Mouse (Mus musculus) brown adipose tissue, adult 24 weeks (tissue): Measurements from ENCODE around the gene Rnf227. TPM values are rescaled to one million over a fixed set of nuclear protein-coding genes. Genes with fewer than 3 reads are reported as not detected.

Experiments
- H3K27ac ChIP-seq: fragments of 200-500 bp; replicated peaks from 2 replicates; pipeline ENCODE4 v1.5.1; 2012; ENCODE audit warnings: low read depth, mild to moderate bottlenecking, low read length
- H3K4me1 ChIP-seq: fragments of 200-500 bp; 2 replicates; pipeline ENCODE4 v1.6.1; 2012; ENCODE audit warnings: low read length, mixed read lengths; ENCODE audit not compliant: control insufficient read depth, insufficient read depth, insufficient read length
- H3K4me3 ChIP-seq: fragments of 200-500 bp; 2 replicates; pipeline ENCODE4 v1.5.1; 2012; ENCODE audit warnings: low read depth, mild to moderate bottlenecking, low read length, moderate library complexity; ENCODE audit not compliant: insufficient read depth
- polyA plus RNA-seq: library from polyadenylated mRNA; stranded (reverse); fragments of >200 nt; gene quantifications from 2 replicates; pipeline ENCODE4 v1.2.4, GENCODE M21; 2012; ENCODE audit not compliant: missing spikeins, insufficient read depth, insufficient read length

The Rnf227 gene
- polyA plus RNA-seq, 1 experiment = 2.8 TPM

DNA sequence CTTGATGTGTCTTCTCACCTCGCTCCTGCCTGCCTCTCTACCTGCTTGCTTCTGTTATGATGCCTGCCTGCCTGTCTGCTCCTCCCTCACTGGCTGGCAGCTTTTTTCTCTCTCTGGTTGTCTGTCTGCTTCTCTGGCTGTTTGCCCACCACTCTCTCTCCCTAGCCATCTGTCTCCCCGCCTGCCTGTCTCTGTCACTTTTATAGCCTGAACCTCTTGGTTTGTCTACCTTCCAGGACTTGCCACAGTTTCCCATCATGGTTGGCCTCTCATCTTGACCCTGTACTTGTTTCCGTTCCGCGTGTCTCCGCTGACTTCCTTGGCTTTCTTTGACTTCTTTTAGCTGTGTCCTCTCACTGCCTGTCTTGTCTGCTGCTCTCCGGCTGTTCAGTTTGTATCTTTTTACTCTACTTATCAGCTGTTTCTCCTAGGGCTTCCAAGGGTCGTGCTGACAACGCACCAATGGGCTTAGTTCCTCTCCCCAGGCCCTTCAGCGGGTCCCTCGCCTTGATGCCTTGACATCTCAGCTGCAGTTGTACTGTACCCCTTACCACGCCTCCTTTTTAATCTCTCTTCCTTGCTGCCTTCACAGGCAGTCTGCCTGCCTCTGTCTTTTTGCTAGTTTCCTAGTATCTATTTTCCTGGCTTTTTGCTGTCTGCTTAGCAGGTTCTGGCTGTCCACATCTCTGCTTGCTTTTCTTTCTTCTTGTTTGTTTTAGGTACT is 32.0 kb downstream of the Rnf227 start:
- H3K4me1 ChIP-seq = peaks cover 6% of the 10 kb centered on the region; the same call in 1 of the 2 replicates
- H3K27ac ChIP-seq = no peak overlapping the region
- H3K4me3 ChIP-seq = no peak overlapping the region

DNA sequence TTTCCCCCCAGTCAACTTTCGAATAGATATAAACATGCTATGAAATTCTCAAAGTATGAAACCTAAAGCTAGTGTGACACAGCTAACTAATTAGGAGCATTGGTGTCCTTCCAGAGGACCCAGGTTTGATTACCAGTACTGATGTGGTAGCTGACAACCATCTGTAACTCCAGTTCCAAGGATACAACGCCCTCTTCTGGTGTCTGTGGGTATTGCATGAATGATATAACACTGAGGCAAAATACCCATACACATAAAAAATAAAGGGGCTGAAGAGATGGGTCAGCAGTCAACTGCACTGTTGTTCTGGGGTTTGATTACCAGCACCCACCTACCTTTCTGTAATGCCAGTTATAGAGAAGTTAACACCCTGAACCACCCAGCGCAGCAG is 32.5 kb downstream of the Rnf227 start:
- Histone ChIP-seq H3K4me1 (peaks cover 3% of the 10 kb centered on the region; the same call in 1 of the 2 replicates), H3K27ac (no peak overlapping the region), H3K4me3 (no peak overlapping the region)

DNA sequence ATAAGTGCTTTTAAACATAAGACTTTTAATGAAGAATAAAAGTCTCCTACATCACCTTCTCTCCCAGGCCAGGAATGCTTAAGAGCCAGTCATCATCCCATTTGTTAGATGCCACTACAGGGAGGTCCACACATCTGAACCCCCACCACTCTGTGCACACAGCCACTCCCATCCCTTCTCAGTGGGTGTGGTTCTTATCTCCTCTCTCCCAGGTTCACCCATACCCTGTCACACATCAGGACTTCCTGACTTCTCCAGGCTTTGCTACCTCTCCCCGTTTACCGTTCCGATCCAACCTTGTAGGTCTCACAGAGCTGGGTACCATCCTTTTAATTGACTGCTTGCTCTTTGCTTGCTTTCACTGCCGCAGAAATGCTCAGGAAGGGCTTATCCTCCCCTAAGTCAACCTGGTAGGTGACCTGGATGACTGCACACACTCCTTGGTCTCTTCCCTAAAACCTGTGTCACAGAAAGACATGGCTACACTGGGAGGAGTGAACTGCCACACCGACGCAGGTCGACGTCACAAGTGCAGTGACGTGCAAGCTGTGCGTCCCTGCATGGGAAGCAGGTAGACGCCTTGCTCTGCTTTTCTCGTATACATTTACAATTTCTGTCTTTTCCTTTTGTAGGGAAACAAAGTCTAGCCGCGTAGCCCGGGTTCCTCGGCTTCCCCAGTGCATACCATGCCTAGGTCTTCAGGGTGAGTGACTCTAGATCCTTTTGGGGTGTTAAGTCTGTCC is 33.1 kb downstream of the Rnf227 start:
- Histone ChIP-seq H3K27ac (no peak overlapping the region), H3K4me3 (no peak overlapping the region), H3K4me1 (no peaks in the 10 kb centered on the region)

DNA sequence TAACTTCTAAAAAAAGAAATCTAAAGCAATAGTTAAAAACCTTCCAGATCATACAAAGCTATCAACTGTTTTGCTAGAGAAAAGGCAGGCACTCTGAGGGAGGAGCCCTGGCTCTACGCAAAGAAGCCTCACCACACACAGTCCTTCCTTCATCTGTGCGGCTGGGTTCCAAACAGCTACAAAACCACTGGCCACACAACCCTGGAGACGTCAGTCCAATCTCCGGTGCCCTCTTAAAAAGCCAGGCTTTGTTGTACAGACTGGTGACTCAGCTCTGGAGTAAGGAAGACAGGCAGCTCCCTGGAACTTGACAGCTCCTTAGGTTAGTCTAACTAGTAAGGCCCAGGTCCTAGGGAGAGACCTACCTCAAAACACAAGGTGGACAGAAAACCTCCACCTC is 35.4 kb downstream of the Rnf227 start:
- Histone ChIP-seq H3K27ac (no peak overlapping the region), H3K4me3 (no peak overlapping the region), H3K4me1 (no peaks in the 10 kb centered on the region)

DNA sequence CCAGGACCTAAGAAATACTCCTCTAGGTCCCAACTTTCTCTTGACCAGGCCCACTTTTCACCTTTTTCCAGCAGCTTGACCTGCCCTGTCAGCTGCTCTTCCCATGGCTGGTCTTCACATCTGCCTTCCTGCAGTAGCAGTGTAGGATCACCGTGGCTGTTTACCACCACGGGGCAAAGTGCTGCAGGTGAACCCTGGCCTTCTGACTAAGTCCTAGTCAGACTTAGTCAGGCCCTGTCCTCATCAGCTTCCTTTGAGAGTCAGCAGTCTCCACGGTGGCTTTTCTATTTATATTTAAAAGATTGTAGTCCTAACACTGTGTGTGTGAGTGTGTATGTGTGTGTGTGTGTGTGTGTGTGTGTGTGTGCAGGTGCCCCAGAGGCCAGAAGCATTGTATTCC is 37.5 kb downstream of the Rnf227 start:
- no peak overlapping the region for H3K4me3 ChIP-seq
- H3K27ac ChIP-seq = no peak overlapping the region
- no peaks in the 10 kb centered on the region for H3K4me1 ChIP-seq

DNA sequence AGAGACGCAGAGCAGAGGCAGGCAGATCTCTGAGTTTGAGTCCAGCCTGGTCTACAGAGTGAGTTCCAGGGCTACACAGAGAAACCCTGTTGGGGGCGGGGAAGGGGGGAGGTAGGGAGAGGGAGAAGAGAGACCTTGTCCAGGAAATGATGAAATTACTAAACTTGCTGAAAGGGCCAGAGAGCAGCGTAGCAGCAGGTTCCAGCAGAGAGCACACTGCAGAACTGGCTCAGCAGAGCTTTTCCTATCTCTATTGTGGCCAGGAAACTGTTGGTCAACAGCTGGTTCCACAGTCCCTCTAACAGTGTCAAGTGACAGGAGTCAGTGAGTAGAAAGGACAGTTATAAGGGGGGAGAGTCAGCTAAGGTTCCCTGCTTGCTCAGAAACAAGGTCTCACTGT is 39.3 kb downstream of the Rnf227 start:
- H3K27ac ChIP-seq = no peak overlapping the region
- no peak overlapping the region for H3K4me3 ChIP-seq

DNA sequence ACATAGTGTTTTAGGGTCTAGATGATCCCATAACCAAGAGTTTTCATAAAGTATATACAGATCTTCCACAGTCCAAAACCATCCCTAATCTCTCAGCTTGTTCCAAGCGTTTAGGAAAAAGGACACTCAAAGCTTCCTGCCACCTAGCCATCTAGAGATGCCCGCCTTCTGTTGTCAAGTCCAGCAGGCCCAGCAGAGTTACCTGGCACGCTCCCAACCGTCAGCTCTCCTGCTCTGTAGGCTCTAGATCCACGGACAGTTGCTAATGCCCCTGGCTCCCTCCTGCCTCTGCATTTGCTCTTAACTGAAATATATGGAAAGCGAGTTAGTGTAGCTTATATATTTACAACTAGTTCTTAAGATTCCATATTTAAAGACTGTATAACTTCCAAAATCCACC is 41.1 kb downstream of the Rnf227 start:
- no peaks in the 10 kb centered on the region for H3K4me1 ChIP-seq
- no peak overlapping the region for H3K27ac ChIP-seq
- no peak overlapping the region for H3K4me3 ChIP-seq

More for the DNA sequence above, 39.3 kb downstream of the Rnf227 start:
- no peaks in the 10 kb centered on the region for H3K4me1 ChIP-seq

DNA sequence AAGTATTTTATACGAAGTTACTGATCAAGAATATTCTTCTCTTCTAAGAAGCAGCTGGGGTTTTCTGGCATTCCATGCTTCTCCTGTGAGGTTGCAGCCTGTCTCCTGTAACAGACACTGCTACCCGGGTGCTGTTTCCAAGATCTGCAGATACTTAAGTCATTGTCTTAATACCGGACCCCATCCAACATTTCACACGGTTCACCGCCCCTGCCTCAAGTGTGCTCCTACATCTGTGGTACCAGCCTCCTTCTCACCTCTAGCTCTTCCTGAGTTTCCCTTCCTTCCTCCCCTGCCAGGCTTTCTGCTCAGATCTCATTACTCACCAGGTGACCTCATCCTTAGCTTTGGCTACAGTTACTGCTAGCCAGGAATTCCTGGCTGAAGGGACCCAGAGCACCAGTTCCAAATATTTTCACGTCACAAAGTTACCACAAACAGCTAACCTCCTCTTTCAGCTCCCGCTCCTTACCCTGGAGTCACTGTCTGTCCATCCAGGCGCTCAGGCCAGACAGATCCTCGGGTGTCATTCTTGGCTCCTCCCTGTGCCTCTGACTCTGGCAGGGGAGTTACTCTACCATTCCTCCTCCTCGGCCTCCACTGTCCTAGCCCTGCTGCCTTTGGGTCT is 42.3 kb downstream of the Rnf227 start:
- H3K27ac ChIP-seq = no peak overlapping the region
- H3K4me3 ChIP-seq = no peak overlapping the region
- no peaks in the 10 kb centered on the region for H3K4me1 ChIP-seq

DNA sequence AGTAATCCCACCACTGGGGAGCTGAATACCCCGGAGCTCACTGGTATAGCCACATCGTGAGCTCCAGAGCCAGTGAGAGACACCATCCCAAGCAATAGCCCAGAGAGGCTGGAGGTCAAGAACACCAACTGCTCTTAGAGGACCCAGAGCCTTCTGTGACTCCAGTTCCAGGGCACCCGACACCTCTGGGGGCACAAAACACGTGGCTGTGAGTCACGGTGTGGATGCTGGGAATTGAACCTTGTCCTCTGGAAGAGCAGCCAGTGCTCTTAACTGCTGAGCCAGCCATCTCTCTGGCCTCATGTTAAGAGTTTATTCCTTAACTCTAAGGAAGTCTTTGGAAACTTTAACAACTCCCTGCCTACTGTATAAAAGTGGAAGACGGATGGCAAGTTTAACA is 44.7 kb downstream of the Rnf227 start:
- no peak overlapping the region for H3K4me3 ChIP-seq
- no peak overlapping the region for H3K27ac ChIP-seq
- H3K4me1 ChIP-seq = no peaks in the 10 kb centered on the region

DNA sequence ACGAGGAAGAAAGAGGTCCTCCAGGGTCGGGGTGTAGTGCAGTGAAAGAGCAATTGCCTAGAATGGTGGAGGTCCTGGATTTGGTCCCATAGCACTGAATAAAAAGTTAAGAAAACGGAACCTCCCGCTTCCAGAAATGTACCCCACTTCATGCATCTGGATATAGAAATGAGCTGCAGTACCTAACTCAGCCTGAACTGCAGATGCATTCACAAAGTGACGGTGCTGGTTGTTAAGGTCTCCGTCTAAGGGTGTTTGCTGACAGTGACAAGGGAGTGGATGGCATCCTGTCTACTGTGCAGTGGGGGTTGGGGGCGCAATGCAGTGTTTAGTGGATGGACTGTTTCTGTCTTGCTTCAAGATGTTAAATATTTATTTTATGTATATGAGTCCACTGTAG is 46.5 kb downstream of the Rnf227 start:
- Histone ChIP-seq H3K27ac (no peak overlapping the region), H3K4me3 (no peak overlapping the region)

DNA sequence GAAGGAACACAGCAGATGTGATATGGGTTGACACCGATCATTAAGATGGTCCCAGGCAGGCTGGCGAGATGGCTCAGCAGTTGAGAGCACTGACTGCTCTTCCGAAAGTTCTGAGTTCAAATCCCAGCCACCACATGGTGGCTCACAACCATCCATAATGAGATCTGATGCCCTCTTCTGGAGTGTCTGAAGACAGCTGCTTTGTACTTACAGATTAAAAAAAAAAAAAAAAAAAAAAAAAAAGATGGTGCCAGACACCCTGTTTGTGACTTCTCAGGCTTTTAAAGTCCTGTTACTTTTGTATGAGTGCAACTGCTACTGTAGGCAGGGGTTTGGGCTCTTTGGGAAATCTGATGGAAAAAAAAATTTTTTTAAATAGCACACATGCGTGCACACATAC is 48.4 kb downstream of the Rnf227 start:
- Histone ChIP-seq H3K4me1 (no peaks in the 10 kb centered on the region), H3K27ac (no peak overlapping the region), H3K4me3 (no peak overlapping the region)

More for the DNA sequence above, 46.5 kb downstream of the Rnf227 start:
- no peaks in the 10 kb centered on the region for H3K4me1 ChIP-seq

DNA sequence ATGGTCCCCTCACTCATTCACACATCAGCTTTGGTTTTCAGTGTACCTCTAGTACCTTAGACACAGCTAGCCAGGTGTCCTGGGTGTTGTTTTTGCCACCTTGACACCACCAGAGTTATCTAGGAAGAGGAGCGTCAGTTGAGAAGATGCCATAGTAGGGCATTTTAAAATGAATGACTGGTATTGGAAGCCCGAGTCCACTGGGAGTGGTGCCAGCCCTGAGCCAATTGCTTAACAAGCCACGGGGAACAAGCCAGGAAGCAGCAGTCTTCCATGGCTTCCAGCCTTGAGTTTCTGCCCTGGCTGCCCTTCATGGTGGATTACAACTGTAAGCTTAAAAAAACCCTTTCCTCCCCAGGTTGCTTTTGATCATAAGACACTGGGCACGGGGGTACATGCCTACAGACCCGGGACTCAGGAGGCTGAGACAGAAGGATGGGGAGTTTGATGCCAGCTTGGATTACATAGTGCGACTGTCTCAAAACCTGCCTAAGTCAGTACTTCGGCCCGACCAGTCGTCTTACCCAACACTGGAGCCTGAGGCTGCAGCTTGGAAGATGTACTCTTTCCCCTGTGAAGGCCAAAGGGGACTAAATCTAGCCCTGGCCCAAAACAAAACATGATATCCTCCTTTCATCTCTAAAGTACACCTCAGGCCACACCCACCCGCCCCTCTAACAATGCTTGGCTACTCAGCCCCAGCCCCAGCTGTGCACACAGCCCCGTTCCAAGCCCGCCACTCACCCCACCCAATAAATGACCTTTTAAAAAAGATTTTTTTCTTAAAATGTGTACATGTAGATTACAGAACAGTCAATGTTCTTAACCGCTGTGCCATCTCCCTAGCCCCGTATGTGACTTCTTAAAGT is 49.5 kb downstream of the Rnf227 start:
- Histone ChIP-seq H3K4me1 (no peaks in the 10 kb centered on the region), H3K4me3 (peak overlapping the region; percentile 21; the same call in 1 of the 2 replicates), H3K27ac (peak overlapping the region; percentile 82)

DNA sequence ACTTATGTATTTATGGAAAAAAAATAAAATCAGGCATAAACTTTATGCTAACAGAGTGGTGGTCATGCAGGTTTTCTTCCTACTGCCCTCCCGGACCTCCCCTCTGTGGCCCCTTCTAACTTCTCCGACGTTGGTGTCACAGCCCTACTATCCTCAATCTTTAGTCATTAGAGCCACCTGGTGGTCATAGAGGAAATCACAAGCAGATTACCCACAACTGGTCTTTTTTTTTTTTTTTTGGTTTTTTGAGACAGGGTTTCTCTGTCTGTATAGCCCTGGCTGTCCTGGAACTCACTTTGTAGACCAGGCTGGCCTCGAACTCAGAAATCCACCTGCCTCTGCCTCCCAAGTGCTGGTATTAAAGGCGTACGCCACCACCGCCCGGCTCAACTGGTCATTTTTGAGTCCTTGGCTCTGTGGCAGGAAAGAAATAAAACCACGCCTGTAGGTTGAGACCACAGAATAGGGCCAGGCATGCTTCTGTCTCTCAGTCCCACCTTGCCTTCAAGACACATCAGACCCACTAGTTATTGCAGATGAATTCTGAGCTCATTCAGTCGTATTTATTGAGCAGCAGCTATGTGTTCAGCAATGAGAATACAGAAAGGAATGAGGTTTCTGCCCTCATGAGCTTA is 50.3 kb downstream of the Rnf227 start:
- Histone ChIP-seq H3K4me1 (no peaks in the 10 kb centered on the region), H3K4me3 (no peak overlapping the region), H3K27ac (no peak overlapping the region)
